Mouse (Mus musculus) heart, embryonic 14.5 days (tissue): ENCODE measurements around the gene Gad2. TPM values are rescaled to one million over a fixed set of nuclear protein-coding genes. Genes with fewer than 3 reads are reported as not detected.
A peak's percentile ranks its signal among the peaks of the same experiment; 100 is the strongest.

Experiments used
- ATAC-seq: fragments of 200-750 bp; cut with Nextera tagmentation; 2 replicates; pipeline ENCODE4 v1.8.0; 2017; ENCODE audit warnings: low read depth, moderate TSS enrichment; ENCODE audit not compliant: insufficient number of reproducible peaks, insufficient read depth, low FRiP score
- H3K27ac ChIP-seq, 2 experiments: fragments of 200-500 bp in 1 of 2; fragments of 300-500 bp in 1 of 2; sonication (generic) in 1 of 2; replicated peaks in 1 of 2; 2 replicates each; pipeline ENCODE4 v1.5.1; 2012 to 2014; ENCODE audit warnings: low read depth in 2 of 2, low read length in 2 of 2, control low read depth in 1 of 2, mild to moderate bottlenecking in 1 of 2, mixed read lengths in 1 of 2; ENCODE audit not compliant: control insufficient read depth in 1 of 2, insufficient read depth in 1 of 2
- H3K27me3 ChIP-seq: fragments of 300-500 bp; sonication (generic); 2 replicates; pipeline ENCODE4 v1.6.1; 2014; ENCODE audit warnings: mild to moderate bottlenecking, low read length, control low read depth; ENCODE audit not compliant: control insufficient read depth, insufficient read depth
- H3K36me3 ChIP-seq: fragments of 300-500 bp; sonication (generic); 2 replicates; pipeline ENCODE4 v1.6.1; 2014; ENCODE audit warnings: mild to moderate bottlenecking, control low read depth, low read length, mixed read lengths; ENCODE audit not compliant: control insufficient read depth, insufficient read depth
- H3K4me1 ChIP-seq, 2 experiments: fragments of 200-500 bp in 1 of 2; fragments of 300-500 bp in 1 of 2; sonication (generic) in 1 of 2; 2 replicates each; pipeline ENCODE4 v1.6.1; 2012 to 2014; ENCODE audit warnings: low read length in 2 of 2, control low read depth in 1 of 2, mixed read lengths in 1 of 2; ENCODE audit not compliant: control insufficient read depth in 2 of 2, insufficient read depth in 2 of 2
- H3K4me2 ChIP-seq: fragments of 300-500 bp; sonication (generic); 2 replicates; pipeline ENCODE4 v1.6.1; 2014; ENCODE audit warnings: mild to moderate bottlenecking, low read length
- H3K4me3 ChIP-seq, 2 experiments: fragments of 200-500 bp in 1 of 2; fragments of 300-500 bp in 1 of 2; sonication (generic) in 1 of 2; 2 replicates each; pipeline ENCODE4 v1.5.1; 2012 to 2014; ENCODE audit warnings: low read length in 2 of 2, mild to moderate bottlenecking in 2 of 2, control low read depth in 1 of 2, low read depth in 1 of 2, moderate library complexity in 1 of 2; ENCODE audit not compliant: control insufficient read depth in 1 of 2, insufficient read depth in 1 of 2
- H3K9ac ChIP-seq: fragments of 300-500 bp; sonication (generic); 2 replicates; pipeline ENCODE4 v1.6.1; 2014; ENCODE audit warnings: mild to moderate bottlenecking, low read length
- H3K9me3 ChIP-seq: fragments of 300-500 bp; sonication (generic); 2 replicates; pipeline ENCODE4 v1.6.1; 2016; ENCODE audit warnings: low read length, control low read depth; ENCODE audit not compliant: control insufficient read depth
- WGBS: fragments of 180-500 bp; shearing (Covaris S2); extraction: QIAGEN DNeasy Blood & Tissue Kit; methylation state at CpG from one replicate; pipeline ENCODE4 v1.1.7; 2014; 5-methylcytosine and 5-hydroxymethylcytosine counted together
- polyA plus RNA-seq: library from polyadenylated mRNA; unstranded; fragments of >200 nt; fragmentation: Nextera tagmentation; extraction: Ambion mirVana; gene quantifications from 2 replicates; pipeline ENCODE4 v1.2.1, GENCODE M21; 2014

The Gad2 gene
- polyA plus RNA-seq, 1 experiment from 2014 or later: 0.68 TPM

GRCm38 (mm10) chr2:22721522-22722470 is 99.8 kb downstream of the Gad2 start:
- Histone ChIP-seq H3K9me3 (no peaks in the 10 kb centered on the region), H3K27ac (peak overlapping the region in 1 of 2 experiments; percentile 17; a peak in 2 of 4 replicates), H3K4me1 (no peaks in the 10 kb centered on the region), H3K36me3 (no peaks in the 10 kb centered on the region), H3K9ac (no peak overlapping the region), H3K4me3 (no peak overlapping the region), H3K27me3 (no peaks in the 10 kb centered on the region), H3K4me2 (peak overlapping the region; percentile 18; the same call in 1 of the 2 replicates)
- 20% methylated on average over 8 of the region's 8 CpGs for WGBS
- ATAC-seq: 0 out of 2 replicates have a peak, but pooled peaks have one; percentile 43

GRCm38 (mm10) chr2:22723927-22724534 is 102.0 kb downstream of the Gad2 start:
- no peaks in the 10 kb centered on the region for H3K36me3 ChIP-seq
- H3K4me3 ChIP-seq: no peak overlapping the region
- ATAC-seq: no peak
- H3K27me3 ChIP-seq: no peaks in the 10 kb centered on the region
- no peaks in the 10 kb centered on the region for H3K9me3 ChIP-seq
- no peak overlapping the region for H3K4me2 ChIP-seq
- H3K27ac ChIP-seq: no peak overlapping the region
- 67% methylated on average over 3 of the region's 3 CpGs for whole genome bisulfite sequencing
- H3K9ac ChIP-seq: no peak overlapping the region
- no peaks in the 10 kb centered on the region for H3K4me1 ChIP-seq

GRCm38 (mm10) chr2:22727113-22727512 is 105.1 kb downstream of the Gad2 start:
- Histone ChIP-seq H3K4me1 (no peaks in the 10 kb centered on the region), H3K36me3 (no peaks in the 10 kb centered on the region), H3K4me2 (no peak overlapping the region), H3K27ac (no peak overlapping the region), H3K27me3 (no peaks in the 10 kb centered on the region), H3K9ac (no peak overlapping the region), H3K4me3 (no peak overlapping the region), H3K9me3 (no peaks in the 10 kb centered on the region)
- ATAC-seq: no peak
- 78% methylated on average over 1 of the region's 1 CpGs for WGBS

- Histone ChIP-seq H3K27me3 (no peaks in the 10 kb centered on the region), H3K9me3 (no peaks in the 10 kb centered on the region), H3K4me3 (no peak overlapping the region), H3K9ac (no peak overlapping the region), H3K27ac (no peak overlapping the region), H3K4me2 (no peak overlapping the region), H3K36me3 (no peaks in the 10 kb centered on the region), H3K4me1 (no peaks in the 10 kb centered on the region)
- WGBS: 57% methylated on average over 2 of the region's 2 CpGs
- ATAC-seq: no peak
These were observed 114.1 kb downstream of the Gad2 start for GRCm38 (mm10) chr2:22736134-22736533.

GRCm38 (mm10) chr2:22739369-22739768 is 117.4 kb downstream of the Gad2 start:
- no peak overlapping the region for H3K27ac ChIP-seq
- H3K4me2 ChIP-seq: no peak overlapping the region
- H3K27me3 ChIP-seq: no peaks in the 10 kb centered on the region
- H3K9me3 ChIP-seq: no peaks in the 10 kb centered on the region
- H3K4me1 ChIP-seq: no peaks in the 10 kb centered on the region
- no peak overlapping the region for H3K9ac ChIP-seq
- H3K36me3 ChIP-seq: no peaks in the 10 kb centered on the region
- no peak for ATAC-seq
- WGBS: 42% methylated on average over 1 of the region's 1 CpGs
- H3K4me3 ChIP-seq: no peak overlapping the region

- WGBS: 86% methylated on average over 1 of the region's 1 CpGs
These were observed 118.4 kb downstream of the Gad2 start for GRCm38 (mm10) chr2:22740441-22740840.

GRCm38 (mm10) chr2:22741222-22741621 is 119.2 kb downstream of the Gad2 start:
- Histone ChIP-seq H3K27ac (no peak overlapping the region), H3K9me3 (no peaks in the 10 kb centered on the region), H3K27me3 (no peaks in the 10 kb centered on the region), H3K4me3 (no peak overlapping the region), H3K4me1 (no peaks in the 10 kb centered on the region), H3K36me3 (no peaks in the 10 kb centered on the region), H3K9ac (no peak overlapping the region), H3K4me2 (no peak overlapping the region)
- 56% methylated on average over 3 of the region's 3 CpGs for WGBS
- no peak for ATAC-seq

More at GRCm38 (mm10) chr2:22740441-22740840, 118.4 kb downstream of the Gad2 start:
- Histone ChIP-seq H3K27me3 (no peaks in the 10 kb centered on the region), H3K36me3 (no peaks in the 10 kb centered on the region), H3K27ac (no peak overlapping the region), H3K4me2 (no peak overlapping the region), H3K4me3 (no peak overlapping the region), H3K9me3 (no peaks in the 10 kb centered on the region), H3K4me1 (no peaks in the 10 kb centered on the region), H3K9ac (no peak overlapping the region)
- no peak for ATAC-seq
